8 mouse cellular contexts compared by ENCODE assay signal in genomic region chr5:139149681-139150602, GRCm38 (mm10). TPM values are rescaled to one million over a fixed set of nuclear protein-coding genes. Genes with fewer than 3 reads are reported as not detected.
DNase-seq lines count a peak whose midpoint lies in the region; ATAC-seq and TF ChIP-seq lines count a peak whose summit lies in the region.

Gene Prkar1b (minus strand): TSS chr5:139150001.
Gene Dnaaf5 (plus strand): TSS chr5:139150223.

- H3K27me3 ChIP-seq in embryonic facial prominence, embryonic 14.5 days (replicated peaks; ENCODE audit: control insufficient read depth, insufficient read depth, low read length) = no peaks in the 10 kb centered on the region
- no peaks in the 10 kb centered on the region for H3K27me3 ChIP-seq in heart, adult 2 months (ENCODE audit: control insufficient read depth, insufficient read depth, low read length)
- no peaks in the 10 kb centered on the region for H3K27me3 ChIP-seq in limb, embryonic 13.5 days
- no peaks in the 10 kb centered on the region for H3K27me3 ChIP-seq in midbrain, embryonic 16.5 days (ENCODE audit: control insufficient read depth, insufficient read depth, low read depth, low read length)

- ATAC-seq in embryonic facial prominence, embryonic 14.5 days (ENCODE audit: low read depth) = peak; percentile 97
- peak; percentile 97 for ATAC-seq in limb, embryonic 13.5 days (ENCODE audit: low FRiP score, low read depth)
- ATAC-seq in midbrain, embryonic 16.5 days = peak; percentile 94

- peak within 1 kb of the TSS; percentile 71 for H3K27ac ChIP-seq in embryonic facial prominence, embryonic 14.5 days (replicated peaks; ENCODE audit: low read depth, low read length)
- H3K27ac ChIP-seq in heart, adult 2 months = peak within 1 kb of the TSS; percentile 72
- peak within 1 kb of the TSS; percentile 48; the same call in 1 of the 2 replicates for H3K27ac ChIP-seq in limb, embryonic 13.5 days
- H3K27ac ChIP-seq in midbrain, embryonic 16.5 days (ENCODE audit: low read length) = peak within 1 kb of the TSS; percentile 76

- H3K4me1 ChIP-seq in embryonic facial prominence, embryonic 14.5 days (ENCODE audit: control insufficient read depth, insufficient read depth, low read length) = peaks cover 13% of the 10 kb centered on the region
- no peaks in the 10 kb centered on the region for H3K4me1 ChIP-seq in heart, adult 2 months (ENCODE audit: control insufficient read depth, insufficient read depth, low read length)
- peaks cover 17% of the 10 kb centered on the region for H3K4me1 ChIP-seq in limb, embryonic 13.5 days
- H3K4me1 ChIP-seq in midbrain, embryonic 16.5 days (ENCODE audit: control insufficient read depth, insufficient read depth, low read length) = peaks cover 19% of the 10 kb centered on the region

- DNase-seq in 3T3-L1 (ENCODE audit: low read depth, low spot score) = peak; percentile 100
- DNase-seq in adrenal gland, postnatal 4 days (ENCODE audit: low spot score in 2 of 2) = peak; percentile 89 to 92
- peak; percentile 99 for DNase-seq in embryonic facial prominence, embryonic 14.5 days (ENCODE audit: low spot score)
- peak; percentile 96 to 97 for DNase-seq in heart, adult 2 months
- peak; percentile 97 to 99 for DNase-seq in kidney, adult 8-10 months
- peak; percentile 88 to 97 for DNase-seq in spleen, postnatal 10 days (ENCODE audit: low spot score in 2 of 2)

- intact Hi-C loops in heart, adult 2 months (cut with DNase I) = loop anchor here (5.0 kb wide), 2 partner anchors 102 to 158 kb away; partner anchors contain the start of gene Get4

- peak within 1 kb of the TSS; percentile 96 for H3K4me3 ChIP-seq in embryonic facial prominence, embryonic 14.5 days (ENCODE audit: low read depth, low read length)
- H3K4me3 ChIP-seq in heart, adult 2 months = peak within 1 kb of the TSS; percentile 68
- peak within 1 kb of the TSS; percentile 93 for H3K4me3 ChIP-seq in limb, embryonic 13.5 days
- H3K4me3 ChIP-seq in midbrain, embryonic 16.5 days (ENCODE audit: low read depth, low read length) = peak within 1 kb of the TSS; percentile 91

- peak; percentile 56; the same call in 1 of the 2 replicates for TF ChIP-seq POLR2A in heart, adult 2 months (IDR thresholded peaks at IDR 0.05; ENCODE audit: insufficient read depth, low read depth, low read length)

- peak within 1 kb of the TSS; percentile 89 for H3K4me2 ChIP-seq in embryonic facial prominence, embryonic 14.5 days (ENCODE audit: low read depth, low read length)
- H3K4me2 ChIP-seq in limb, embryonic 13.5 days (replicated peaks) = peak within 1 kb of the TSS; percentile 92
- peak within 1 kb of the TSS; percentile 94 for H3K4me2 ChIP-seq in midbrain, embryonic 16.5 days (ENCODE audit: low read length)

- under 1% methylated on average over 37 of the region's 87 CpGs for WGBS in embryonic facial prominence, embryonic 14.5 days
- under 1% methylated on average over 87 of the region's 87 CpGs for WGBS in heart, adult 2 months
- under 1% methylated on average over 87 of the region's 87 CpGs for WGBS in limb, embryonic 13.5 days
- 0% methylated on average over 67 of the region's 87 CpGs for WGBS in midbrain, embryonic 16.5 days

- peak; percentile 76; the same call in 1 of the 2 replicates for TF ChIP-seq EP300 in heart, adult 2 months (IDR thresholded peaks at IDR 0.05; ENCODE audit: insufficient read depth, low read depth, low read length)

- peak within 1 kb of the TSS; percentile 83 for H3K9ac ChIP-seq in embryonic facial prominence, embryonic 14.5 days (ENCODE audit: low read depth, low read length)
- peak within 1 kb of the TSS; percentile 73 for H3K9ac ChIP-seq in heart, adult 2 months (ENCODE audit: low read depth, low read length)
- H3K9ac ChIP-seq in limb, embryonic 13.5 days = peak within 1 kb of the TSS; percentile 85
- peak within 1 kb of the TSS; percentile 79 for H3K9ac ChIP-seq in midbrain, embryonic 16.5 days (ENCODE audit: low read depth, low read length)

- no peaks in the 10 kb centered on the region for H3K79me2 ChIP-seq in heart, adult 2 months (replicated peaks; ENCODE audit: control insufficient read depth, insufficient read depth, low read length)

- no peaks in the 10 kb centered on the region for H3K9me3 ChIP-seq in embryonic facial prominence, embryonic 14.5 days (ENCODE audit: control insufficient read depth, low read length)
- H3K9me3 ChIP-seq in limb, embryonic 13.5 days = no peaks in the 10 kb centered on the region
- H3K9me3 ChIP-seq in midbrain, embryonic 16.5 days (replicated peaks; ENCODE audit: control insufficient read depth, low read length, poor library complexity, severe bottlenecking) = no peaks in the 10 kb centered on the region

- TF ChIP-seq CTCF in heart, adult 2 months (IDR thresholded peaks at IDR 0.05) = no peak

- H3K36me3 ChIP-seq in embryonic facial prominence, embryonic 14.5 days (ENCODE audit: control insufficient read depth, insufficient read depth, low read length) = peaks cover 24% of the 10 kb centered on the region
- H3K36me3 ChIP-seq in heart, adult 2 months (ENCODE audit: control insufficient read depth, insufficient read depth, low read length) = no peaks in the 10 kb centered on the region
- peaks cover 31% of the 10 kb centered on the region for H3K36me3 ChIP-seq in limb, embryonic 13.5 days
- peaks cover 18% of the 10 kb centered on the region; the same call in 1 of the 2 replicates for H3K36me3 ChIP-seq in midbrain, embryonic 16.5 days (ENCODE audit: control insufficient read depth, insufficient read depth, low read length)

RNA-seq across cellular contexts. Expression of gene Prkar1b, which starts in this region (rescaled TPM):
- total RNA-seq in adrenal gland, postnatal 4 days (2021) = 10 to 100 TPM; 23.1 to 31.3 TPM
- polyA plus RNA-seq in embryonic facial prominence, embryonic 14.5 days (2014; fragmentation: Nextera tagmentation; extraction: Ambion mirVana) = 22.8 and 26.1 TPM in 2 replicates
- 1 to 10 TPM; 1.4 to 1.5 TPM for total RNA-seq in heart, adult 2 months (2021)
- 2.0 and 2.8 TPM in 2 replicates for polyA plus RNA-seq in heart, adult 2 months (2012; rRNA removed)
- polyA plus RNA-seq in limb, embryonic 13.5 days (2015; fragmentation: Nextera tagmentation; extraction: Ambion mirVana) = 20.1 and 25.4 TPM in 2 replicates
- polyA plus RNA-seq in midbrain, embryonic 16.5 days (2015; fragmentation: Nextera tagmentation; extraction: Ambion mirVana) = 327 and 368 TPM in 2 replicates

RNA-seq across cellular contexts. Expression of gene Dnaaf5, which starts in this region (rescaled TPM):
- 10 to 100 TPM; 15.8 to 16.1 TPM for total RNA-seq in adrenal gland, postnatal 4 days (2021)
- polyA plus RNA-seq in embryonic facial prominence, embryonic 14.5 days (2014; fragmentation: Nextera tagmentation; extraction: Ambion mirVana) = 5.2 and 5.8 TPM in 2 replicates
- 10 to 100 TPM; 16.1 to 16.7 TPM for total RNA-seq in heart, adult 2 months (2021)
- 12.1 and 12.2 TPM in 2 replicates for polyA plus RNA-seq in heart, adult 2 months (2012; rRNA removed)
- polyA plus RNA-seq in limb, embryonic 13.5 days (2015; fragmentation: Nextera tagmentation; extraction: Ambion mirVana) = 4.4 and 4.7 TPM in 2 replicates
- 3.2 and 3.5 TPM in 2 replicates for polyA plus RNA-seq in midbrain, embryonic 16.5 days (2015; fragmentation: Nextera tagmentation; extraction: Ambion mirVana)

Comparison
In these comparisons a context has a peak if more than half of its experiments do, and no peak if none do; other contexts are left out.
1. Peak in every context shown above with its lines: DNase-seq, ATAC-seq, H3K4me3 ChIP-seq and H3K27ac ChIP-seq.
2. RNA of gene Prkar1b (total RNA-seq): 23.1 to 31.3 TPM in adrenal gland, postnatal 4 days; 1.4 to 1.5 TPM in heart, adult 2 months; every median in the first group is over 4 times any median in the second.
3. RNA of gene Prkar1b (polyA plus RNA-seq): 327 to 368 TPM in midbrain, embryonic 16.5 days; 20.1 to 25.4 TPM in limb, embryonic 13.5 days, 22.8 to 26.1 TPM in embryonic facial prominence, embryonic 14.5 days and 2.0 to 2.8 TPM in heart, adult 2 months; every median in the first group is over 10 times any median in the second.